Mouse (Mus musculus): ENCODE data around the gene Olfr458. TPM values are rescaled to one million over a fixed set of nuclear protein-coding genes. Genes with fewer than 3 reads are reported as not detected.

The Olfr458 gene
- polyA plus RNA-seq (2017; shearing (Covaris generic)) = not detected

GRCm38 (mm10) chr6:42465096-42465495, at the start of gene Olfr458:
Olfr458 (minus strand) TSS chr6:42465196.

GRCm38 (mm10) chr6:42487114-42487513, 22.1 kb upstream of the Olfr458 start, which contains the start of gene Olfr456:
Olfr456 (minus strand) TSS chr6:42487214.

GRCm38 (mm10) chr6:42476235-42476634, 11.2 kb upstream of the Olfr458 start, which contains the start of gene Olfr457:
Olfr457 (minus strand) TSS chr6:42476335.

DNA sequence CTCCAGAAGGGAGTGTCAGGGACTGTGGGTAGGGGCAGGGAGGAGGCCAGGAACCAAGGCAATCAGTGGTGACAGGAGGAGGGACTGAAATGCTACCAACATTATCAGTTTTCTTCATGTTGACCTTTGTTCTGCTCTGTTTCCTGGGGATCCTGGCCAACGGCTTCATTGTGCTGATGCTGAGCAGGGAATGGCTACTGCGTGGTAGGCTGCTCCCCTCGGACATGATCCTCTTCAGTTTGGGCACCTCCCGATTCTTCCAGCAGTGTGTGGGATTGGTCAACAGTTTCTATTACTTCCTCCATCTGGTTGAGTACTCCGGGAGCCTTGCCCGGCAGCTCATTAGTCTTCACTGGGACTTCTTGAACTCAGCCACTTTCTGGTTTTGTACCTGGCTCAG, 30.6 kb downstream of the Olfr458 start, which contains the start of gene Tas2r126:
Gene Tas2r126 (plus strand): TSS at position 90 of the 400 bp plus-strand sequence.

Other genes with a start within 250 kb of the Olfr458 start
- not detected for gene Tas2r144, start 249.9 kb downstream of the Olfr458 start, polyA plus RNA-seq (2017; shearing (Covaris generic))
- 7.0 TPM for gene Gstk1, start 219.3 kb downstream of the Olfr458 start, polyA plus RNA-seq (2017; shearing (Covaris generic))
- gene Tmem139, start 203.2 kb downstream of the Olfr458 start, polyA plus RNA-seq (2017; shearing (Covaris generic)) = not detected
- 32.3 TPM for gene Casp2, start 200.2 kb downstream of the Olfr458 start, polyA plus RNA-seq (2017; shearing (Covaris generic))
- gene Clcn1, start 178.5 kb downstream of the Olfr458 start, polyA plus RNA-seq (2017; shearing (Covaris generic)) = not detected
- not detected for gene Fam131b, start 140.6 kb downstream of the Olfr458 start, polyA plus RNA-seq (2017; shearing (Covaris generic))
- gene Zyx, start 115.6 kb downstream of the Olfr458 start, polyA plus RNA-seq (2017; shearing (Covaris generic)) = 136 TPM
- 0.30 TPM for gene Epha1, start 91.9 kb downstream of the Olfr458 start, polyA plus RNA-seq (2017; shearing (Covaris generic))
- not detected for gene Tas2r143, start 65.0 kb downstream of the Olfr458 start, polyA plus RNA-seq (2017; shearing (Covaris generic))
- not detected for gene Tas2r135, start 59.8 kb downstream of the Olfr458 start, polyA plus RNA-seq (2017; shearing (Covaris generic))
- gene Tas2r126, start 30.7 kb downstream of the Olfr458 start, polyA plus RNA-seq (2017; shearing (Covaris generic)) = not detected
- 0.22 TPM for gene Olfr457, start 11.1 kb upstream of the Olfr458 start, polyA plus RNA-seq (2017; shearing (Covaris generic))
- gene Olfr456, start 22.0 kb upstream of the Olfr458 start, polyA plus RNA-seq (2017; shearing (Covaris generic)) = not detected
- not detected for gene Olfr455, start 82.4 kb upstream of the Olfr458 start, polyA plus RNA-seq (2017; shearing (Covaris generic))
- 0.25 TPM for gene Tcaf3, start 132.5 kb upstream of the Olfr458 start, polyA plus RNA-seq (2017; shearing (Covaris generic))
- not detected for gene Tcaf2, start 180.1 kb upstream of the Olfr458 start, polyA plus RNA-seq (2017; shearing (Covaris generic))
- not detected for gene Tcaf1, start 244.9 kb upstream of the Olfr458 start, polyA plus RNA-seq (2017; shearing (Covaris generic))